Mouse (Mus musculus) thymus, adult 2 months (tissue): ENCODE data around the gene Fgfr2.

Experiments used
- CTCF ChIP-seq: fragments of 200-500 bp; IDR thresholded peaks from 2 replicates; pipeline ENCODE4 v1.5.1; 2012; ENCODE audit warnings: mild to moderate bottlenecking, control low read depth, low read length, moderate library complexity, borderline replicate concordance; ENCODE audit not compliant: control insufficient read depth, poor library complexity, insufficient read depth; ENCODE audit errors: extremely low read depth
- POLR2A ChIP-seq: fragments of 200-500 bp; IDR thresholded peaks from 2 replicates; pipeline ENCODE4 v1.6.1; 2012; ENCODE audit warnings: mild to moderate bottlenecking, low read length, control low read depth, moderate library complexity; ENCODE audit not compliant: control insufficient read depth, poor library complexity, insufficient read depth; ENCODE audit errors: extremely low read depth

DNA sequence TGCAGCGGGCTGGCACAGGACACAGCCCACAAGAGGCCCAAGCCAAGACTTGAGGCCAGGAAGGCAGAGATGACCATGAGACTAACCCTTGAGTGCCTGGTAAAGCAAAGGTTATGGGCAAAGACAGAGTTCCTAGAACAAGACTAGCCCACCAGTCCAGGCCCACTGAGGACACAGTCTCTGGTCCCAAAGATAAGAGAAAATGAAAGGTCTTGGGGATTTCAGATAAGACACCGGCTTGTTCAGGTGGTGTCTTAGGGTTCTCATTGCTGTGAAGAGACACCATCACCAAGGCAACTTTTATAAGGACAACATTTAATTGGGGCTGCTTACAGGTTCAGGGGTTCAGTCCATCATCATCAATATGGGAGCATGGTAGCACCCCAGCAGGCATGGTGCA lies 779.2 kb downstream of the Fgfr2 start:
- TF ChIP-seq POLR2A (no peak), CTCF (no peak)
